Mouse (Mus musculus): ENCODE results near the gene Exoc1.
A peak's percentile ranks its signal among the peaks of the same experiment; 100 is the strongest.

Exoc1 gene

GRCm38 (mm10) chr5:76529040-76529703 is at the start of gene Exoc1:
Gene Exoc1, plus strand, starts transcription at chr5:76529311.
- DNase-seq (ENCODE audit: low read depth, low spot score): peak; percentile 89

GRCm38 (mm10) chr5:76483811-76484210 is 45.3 kb upstream of the Exoc1 start, which contains the start of gene Gm7271:
Gene Gm7271, plus strand, starts transcription at chr5:76484040.
- DNase-seq (ENCODE audit: low read depth, low spot score): no peak

DNA sequence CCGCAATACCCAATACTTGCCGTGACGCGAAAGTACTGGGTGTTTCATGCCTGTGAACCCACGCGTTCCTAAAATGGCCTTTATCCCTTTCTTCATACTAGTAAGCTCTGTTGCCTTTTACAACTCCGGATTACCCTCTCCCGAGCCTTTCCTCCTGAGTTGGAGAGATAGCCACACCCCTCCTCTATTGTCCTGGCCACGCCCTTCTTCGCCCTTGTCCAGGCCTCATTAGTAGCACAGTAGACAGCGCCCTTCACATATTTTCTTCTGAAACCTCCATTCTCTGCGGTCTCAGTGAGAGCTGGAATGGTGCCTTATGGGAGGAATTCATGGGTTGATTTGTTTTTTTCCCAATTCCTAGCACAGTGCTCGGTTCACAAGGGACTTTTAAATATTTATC is 34.0 kb upstream of the Exoc1 start:
- DNase-seq (ENCODE audit: low read depth, low spot score): no peak

DNA sequence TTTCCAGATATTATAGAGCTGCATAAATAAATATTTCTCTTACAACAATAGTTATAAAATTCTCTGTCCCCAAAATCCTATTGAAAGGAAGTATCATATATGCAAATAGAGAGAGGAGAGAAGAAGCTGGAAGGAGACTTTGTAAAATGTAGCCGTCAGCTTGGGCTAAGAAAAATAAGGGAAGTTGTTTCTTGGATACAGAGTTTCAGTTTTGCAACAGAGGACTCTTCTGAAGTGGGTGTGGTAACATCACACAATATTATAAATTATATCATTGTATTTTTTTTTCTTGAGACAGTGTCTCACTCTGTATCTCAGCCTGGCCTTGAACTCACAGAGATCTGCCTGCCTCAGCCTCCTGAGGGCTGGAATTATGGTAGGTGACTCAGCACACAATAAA is 6.7 kb upstream of the Exoc1 start:
- DNase-seq (ENCODE audit: low read depth, low spot score): no peak

DNA sequence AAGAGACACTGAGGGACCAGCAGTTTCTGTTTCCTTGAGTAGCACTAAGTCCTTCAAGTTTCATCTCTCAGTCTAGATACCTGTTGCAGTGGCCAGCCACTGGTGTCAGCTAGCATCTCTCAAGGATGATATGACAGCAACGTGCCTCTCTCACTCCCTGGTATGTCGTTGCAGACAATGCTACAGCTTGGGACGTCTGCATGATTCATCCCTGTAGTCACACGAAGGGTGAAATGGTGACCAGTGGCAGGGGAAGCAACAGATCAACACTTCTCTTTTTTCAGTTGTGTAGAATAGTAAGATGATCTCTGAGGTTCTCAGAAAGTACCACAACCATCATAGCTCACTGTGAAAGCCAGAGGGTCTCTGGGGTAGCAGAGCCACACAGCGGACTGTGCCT is 4.5 kb upstream of the Exoc1 start:
- DNase-seq (ENCODE audit: low read depth, low spot score): no peak

DNA sequence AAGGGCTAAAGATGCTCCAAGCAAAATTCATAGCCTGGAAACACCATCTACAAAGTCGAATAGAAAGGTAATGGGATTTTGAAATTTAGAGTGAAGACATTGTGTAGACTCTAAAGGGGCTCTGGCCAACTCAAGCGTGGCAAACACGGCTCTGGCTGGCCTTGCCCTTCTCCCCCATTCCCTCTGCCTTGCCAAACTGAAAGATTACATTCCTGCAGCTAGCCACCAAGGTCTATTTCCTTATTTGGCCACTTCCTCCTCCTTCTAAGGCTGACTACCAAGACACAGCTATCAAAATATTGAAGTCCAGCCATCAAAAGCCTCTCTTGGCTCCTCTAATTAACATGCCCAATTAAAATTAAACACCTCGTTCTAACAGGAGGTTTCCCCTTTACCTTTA is 4.0 kb upstream of the Exoc1 start:
- DNase-seq (ENCODE audit: low read depth, low spot score): no peak

- DNase-seq (ENCODE audit: low read depth, low spot score): no peak
Measured at GRCm38 (mm10) chr5:76525829-76526228, 3.3 kb upstream of the Exoc1 start.

DNA sequence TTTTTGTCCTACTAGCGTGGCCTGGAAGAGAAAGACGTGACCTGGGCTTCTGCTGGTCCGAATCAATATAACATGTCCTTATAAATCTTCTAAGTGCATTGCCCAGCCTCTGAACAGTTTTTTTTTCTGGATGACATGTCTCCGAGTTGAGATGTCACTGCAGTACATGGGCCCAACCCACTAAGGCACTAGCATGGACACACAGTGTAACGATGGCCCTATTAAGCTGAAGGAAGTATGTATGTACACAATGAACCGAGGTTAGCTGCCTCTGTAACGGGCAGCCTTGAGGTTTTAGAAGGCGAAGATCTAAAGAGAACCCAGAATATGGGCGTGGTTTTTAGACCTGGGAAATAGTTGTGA is 574 bp downstream of the Exoc1 start:
- peak; percentile 1 for DNase-seq (ENCODE audit: low read depth, low spot score)

DNA sequence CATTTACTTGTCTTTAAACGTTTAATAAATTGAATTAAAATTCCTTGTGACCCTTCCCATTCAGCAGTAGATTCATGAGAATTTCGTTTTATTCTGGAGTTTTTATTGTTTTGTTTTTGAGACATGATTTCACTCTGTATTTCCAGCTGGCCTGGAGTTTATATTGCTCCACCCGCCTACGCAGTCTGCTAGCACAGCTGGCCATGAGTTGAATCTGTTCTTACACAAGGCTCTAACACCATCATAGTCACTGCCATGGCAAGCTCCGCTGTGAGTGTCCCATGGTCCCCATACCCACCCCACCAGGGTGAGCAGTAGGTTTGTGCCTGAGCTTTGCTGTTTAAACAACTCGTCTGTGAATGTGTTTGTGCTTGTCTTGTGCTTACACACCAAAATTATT is 4.1 kb downstream of the Exoc1 start:
- DNase-seq (ENCODE audit: low read depth, low spot score): no peak

- no peak for DNase-seq (ENCODE audit: low read depth, low spot score)
Measured at GRCm38 (mm10) chr5:76536231-76536630, 7.1 kb downstream of the Exoc1 start.

DNA sequence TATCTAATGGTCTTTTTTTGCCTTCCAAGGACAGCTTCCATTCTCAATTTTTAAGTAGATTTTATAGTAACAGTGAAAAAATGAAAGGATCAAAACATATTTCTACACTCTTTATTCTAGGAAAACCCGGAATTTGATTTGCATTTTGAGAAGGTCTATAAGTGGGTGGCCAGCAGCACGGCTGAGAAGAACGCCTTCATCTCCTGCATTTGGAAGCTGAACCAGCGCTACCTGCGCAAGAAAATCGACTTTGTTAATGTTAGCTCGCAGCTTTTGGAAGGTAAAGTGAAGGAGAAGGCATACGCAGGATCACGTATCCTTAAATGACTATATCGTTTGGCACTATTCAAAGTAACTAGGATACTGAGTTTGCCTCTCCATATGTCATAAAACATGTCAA is 8.5 kb downstream of the Exoc1 start:
- DNase-seq (ENCODE audit: low read depth, low spot score): no peak

- DNase-seq (ENCODE audit: low read depth, low spot score): no peak
Measured at GRCm38 (mm10) chr5:76540181-76540580, 11.1 kb downstream of the Exoc1 start.

GRCm38 (mm10) chr5:76540842-76541241 is 11.7 kb downstream of the Exoc1 start:
- DNase-seq (ENCODE audit: low read depth, low spot score): no peak

DNA sequence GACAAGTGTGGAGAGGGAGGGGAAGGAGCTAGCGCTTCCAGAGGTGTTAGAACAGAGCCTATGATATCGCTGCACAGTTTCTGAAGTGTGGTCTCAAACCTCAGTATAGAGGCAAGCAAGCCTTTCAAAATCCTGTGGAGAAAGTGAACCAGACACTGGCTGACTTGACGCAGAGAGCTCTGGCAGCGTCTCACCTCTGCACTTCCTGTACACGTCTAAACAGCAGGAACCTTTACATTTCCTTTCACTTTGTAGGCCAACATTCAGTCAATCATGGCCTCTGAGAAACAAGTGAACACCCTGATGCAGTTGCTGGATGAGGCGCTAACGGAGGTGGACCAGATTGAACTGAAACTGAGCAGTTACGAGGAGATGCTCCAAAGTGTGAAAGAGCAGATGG is 14.1 kb downstream of the Exoc1 start:
- DNase-seq (ENCODE audit: low read depth, low spot score): no peak

GRCm38 (mm10) chr5:76550426-76550825 is 21.3 kb downstream of the Exoc1 start:
- no peak for DNase-seq (ENCODE audit: low read depth, low spot score)

DNA sequence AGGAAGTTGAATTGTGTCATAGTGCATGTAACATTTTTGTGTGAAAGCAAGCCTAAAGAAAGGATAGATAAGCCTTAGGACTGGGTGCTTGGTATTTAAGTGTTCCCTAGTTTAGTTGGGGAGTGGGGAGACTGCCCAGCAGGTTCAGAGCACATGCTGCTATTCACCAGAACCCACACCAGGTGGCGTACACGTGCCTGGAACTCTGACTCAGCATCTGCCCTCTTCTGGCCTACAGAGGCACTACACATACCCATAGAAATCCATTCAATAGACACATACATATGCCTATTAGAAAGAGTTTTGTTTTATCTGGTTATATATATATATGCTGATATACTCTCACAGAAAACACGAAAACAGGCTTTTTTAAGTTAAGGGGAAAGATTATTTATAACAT is 36.2 kb downstream of the Exoc1 start:
- peak; percentile 45 for DNase-seq (ENCODE audit: low read depth, low spot score)

DNA sequence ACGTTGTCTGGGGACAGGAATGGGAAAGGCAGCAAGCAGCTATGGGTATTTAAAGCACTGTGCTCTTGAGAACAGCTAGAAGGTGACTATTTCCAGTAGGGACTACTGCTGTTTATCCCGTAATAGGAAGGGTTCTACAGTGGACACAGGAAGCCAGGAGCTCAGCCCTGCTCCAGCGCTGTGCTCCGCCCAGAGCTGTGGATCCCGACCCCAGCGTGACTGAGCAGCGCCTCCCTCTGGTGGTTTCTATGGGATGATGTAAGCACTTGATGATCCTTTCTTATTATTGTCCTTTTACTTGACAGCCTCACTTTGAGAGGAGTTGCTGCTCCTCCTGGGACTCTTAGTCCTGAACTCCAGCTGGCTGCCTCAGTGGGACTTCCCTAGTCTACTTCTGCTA is 45.1 kb downstream of the Exoc1 start:
- DNase-seq (ENCODE audit: low read depth, low spot score): no peak

DNA sequence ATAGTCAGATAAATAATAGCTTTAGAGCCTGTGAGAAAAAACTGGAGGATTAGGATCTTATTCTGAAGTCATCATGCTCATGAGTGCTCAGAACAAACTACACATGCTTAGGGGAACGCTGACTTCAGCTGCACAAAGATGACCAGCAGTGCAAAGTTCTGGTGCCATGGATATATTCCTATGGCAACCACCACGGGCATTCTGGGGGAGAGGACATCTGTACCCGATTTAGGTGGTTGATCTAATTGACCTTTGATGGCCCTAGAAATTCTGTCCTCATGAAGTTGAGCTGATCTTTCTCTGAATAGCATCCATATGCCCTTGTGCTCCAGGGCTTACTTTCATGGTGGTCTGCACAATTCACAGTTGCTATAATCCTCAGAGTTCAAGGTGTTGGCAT is 47.9 kb downstream of the Exoc1 start:
- DNase-seq (ENCODE audit: low read depth, low spot score): no peak

GRCm38 (mm10) chr5:76585378-76585777 is 56.3 kb downstream of the Exoc1 start:
- DNase-seq (ENCODE audit: low read depth, low spot score): no peak

DNA sequence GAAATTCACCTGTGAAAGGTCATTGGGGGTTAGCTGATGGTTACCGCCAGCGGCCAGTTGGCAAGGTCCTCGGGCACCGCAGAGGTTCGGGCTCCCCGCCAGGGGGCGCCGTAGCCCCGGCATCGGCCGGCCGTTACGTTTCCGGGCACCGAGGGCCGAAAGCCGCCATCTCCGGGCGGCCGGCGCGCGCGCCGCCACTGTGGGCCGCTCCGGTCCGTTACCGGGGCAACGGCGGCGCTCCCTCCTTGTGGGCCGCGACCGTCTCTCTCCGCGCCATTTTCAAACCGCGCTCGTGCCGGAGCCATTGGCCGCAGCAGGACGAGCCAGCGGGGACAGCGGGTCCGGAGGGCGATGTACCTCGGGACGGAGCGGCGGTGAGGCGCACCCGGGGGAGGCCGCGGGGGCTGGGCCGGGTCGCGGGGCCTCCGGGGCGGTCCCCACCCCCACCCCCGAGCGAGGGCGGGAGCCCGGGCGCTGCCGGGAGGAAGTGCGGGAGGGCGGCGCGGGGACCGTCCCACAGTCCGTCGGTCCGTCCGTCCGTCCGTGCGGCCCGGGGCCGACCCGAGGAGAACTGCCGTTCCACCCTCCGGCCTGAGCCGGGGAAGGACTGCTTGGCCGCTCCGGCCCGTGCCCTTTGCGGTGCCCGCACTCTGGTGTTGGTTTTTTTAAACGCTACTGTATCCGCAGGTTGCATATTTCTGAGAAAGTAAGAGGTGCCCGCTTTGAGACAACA is 59.6 kb downstream of the Exoc1 start, which contains the start of gene Cep135:
Gene Cep135, plus strand, starts transcription at position 148 of the 733 bp plus-strand sequence.
- peak; percentile 84 for DNase-seq (ENCODE audit: low read depth, low spot score)

GRCm38 (mm10) chr5:76589311-76589710 is 60.2 kb downstream of the Exoc1 start:
- no peak for DNase-seq (ENCODE audit: low read depth, low spot score)

DNA sequence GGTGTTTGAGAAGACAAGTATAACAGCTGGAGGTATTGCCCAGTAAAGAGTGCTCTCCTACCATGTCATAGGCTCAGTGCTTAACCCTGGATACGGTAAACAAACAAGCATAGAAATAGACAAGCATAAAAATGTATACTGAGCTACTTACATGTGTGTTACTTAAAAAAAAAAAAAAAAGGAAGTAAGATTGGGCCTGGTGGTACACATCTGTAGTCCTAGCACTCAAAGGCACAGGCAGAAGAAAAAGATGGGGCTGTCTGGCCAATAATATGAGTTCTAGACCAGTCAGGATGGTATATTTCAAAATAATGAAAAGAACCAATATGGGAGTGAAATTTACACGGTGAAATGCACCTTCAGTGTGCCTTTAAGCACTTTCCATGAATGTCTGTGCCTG is 60.9 kb downstream of the Exoc1 start:
- DNase-seq (ENCODE audit: low read depth, low spot score): no peak

- DNase-seq (ENCODE audit: low read depth, low spot score): no peak
Measured at GRCm38 (mm10) chr5:76591885-76592284, 62.8 kb downstream of the Exoc1 start.

All from c-Kit-negative CD71-positive TER-119-positive erythroid progenitor cells, embryonic 14.5 days (primary cell).